Mouse (Mus musculus) layer of hippocampus, postnatal 25 days (tissue): ENCODE measurements around the gene Eif2b3. TPM values are rescaled to one million over a fixed set of nuclear protein-coding genes. Genes with fewer than 3 reads are reported as not detected.

Experiments
- DNase-seq, 2 experiments: peaks; one replicate each; pipeline ENCODE4 v3.0.0; 2022; ENCODE audit warnings: mixed read lengths in 2 of 2, low spot score in 1 of 2; ENCODE audit errors: extremely low spot score in 1 of 2
- total RNA-seq, 2 experiments: library from RNA; stranded (reverse); gene quantifications; 2 replicates each; pipeline ENCODE4 v1.2.3; 2021

Gene Eif2b3
- total RNA-seq, result 10 to 100 TPM; 20.6 to 21.2 TPM

- DNase-seq, result peak; percentile 81 to 84
These were observed at the start of gene Eif2b3 for GRCm38 (mm10) chr4:117019206-117020134. Gene Eif2b3, plus strand, starts transcription at chr4:117019402.

- no peak for DNase-seq
These were observed 42.7 kb upstream of the Eif2b3 start for GRCm38 (mm10) chr4:116976503-116976902.

- DNase-seq, result no peak
These were observed 33.5 kb upstream of the Eif2b3 start for GRCm38 (mm10) chr4:116985681-116986080.

- DNase-seq, result peak; percentile 56 to 63
These were observed 32.6 kb upstream of the Eif2b3 start for GRCm38 (mm10) chr4:116986400-116987121.

- DNase-seq, result no peak
These were observed 32.1 kb upstream of the Eif2b3 start for GRCm38 (mm10) chr4:116987122-116987456.

- DNase-seq, result no peak
These were observed 29.5 kb upstream of the Eif2b3 start for GRCm38 (mm10) chr4:116989731-116990130.

GRCm38 (mm10) chr4:116991366-116991765, 27.8 kb upstream of the Eif2b3 start:
- DNase-seq, result peak; percentile 77 to 91

- peak; percentile 80 to 85 for DNase-seq
These were observed 25.3 kb upstream of the Eif2b3 start, which contains the start of gene Urod for GRCm38 (mm10) chr4:116993672-116994621. Gene Urod, minus strand, starts transcription at chr4:116994413.

- peak; percentile 38 to 39 for DNase-seq
These were observed 23.9 kb upstream of the Eif2b3 start, which contains the start of gene Hectd3 for GRCm38 (mm10) chr4:116995131-116995797. Gene Hectd3, plus strand, starts transcription at chr4:116995317.

GRCm38 (mm10) chr4:116995798-116996135, 23.4 kb upstream of the Eif2b3 start:
- peak in 1 of 2 experiments; percentile 25 for DNase-seq

GRCm38 (mm10) chr4:116999513-117000154, 19.6 kb upstream of the Eif2b3 start:
- DNase-seq, result no peak

GRCm38 (mm10) chr4:117001957-117002356, 17.2 kb upstream of the Eif2b3 start:
- no peak for DNase-seq

GRCm38 (mm10) chr4:117002543-117003521, 16.4 kb upstream of the Eif2b3 start:
- peak in 1 of 2 experiments; percentile 54 for DNase-seq

- DNase-seq, result no peak
These were observed 14.6 kb upstream of the Eif2b3 start for GRCm38 (mm10) chr4:117004649-117005048.

- no peak for DNase-seq
These were observed 13.4 kb upstream of the Eif2b3 start for GRCm38 (mm10) chr4:117005611-117006400.

GRCm38 (mm10) chr4:117007058-117007457, 12.1 kb upstream of the Eif2b3 start:
- no peak for DNase-seq

GRCm38 (mm10) chr4:117010231-117010630, 9.0 kb upstream of the Eif2b3 start:
- DNase-seq, result no peak
